Mouse (Mus musculus): Measurements from ENCODE around the gene Itprip.

GRCm38 (mm10) chr19:47902316-47903201 lies 16.5 kb downstream of the Itprip start:
- no peak for TF ChIP-seq POLR2A (IDR thresholded peaks at IDR 0.05; ENCODE audit: borderline replicate concordance, low read depth, low read length)
- TF ChIP-seq CTCF (IDR thresholded peaks at IDR 0.05; ENCODE audit: low read depth, low read length), result no peak
